Mouse (Mus musculus) large intestine, adult 2 months (tissue): Measurements from ENCODE around the gene Grin2a. TPM values are rescaled to one million over a fixed set of nuclear protein-coding genes. Genes with fewer than 3 reads are reported as not detected.

Experiments
- DNase-seq: peaks from one replicate; pipeline ENCODE4 v3.0.0-alpha.2; 2012; ENCODE audit warnings: low read depth, low spot score
- WGBS: fragments of 180-500 bp; shearing (Covaris S2); methylation state at CpG from one replicate; pipeline ENCODE4 v1.1.7; 2018; 5-methylcytosine and 5-hydroxymethylcytosine counted together
- polyA plus RNA-seq: library from polyadenylated mRNA; depleted of rRNA; stranded (reverse); fragments of >200 nt; gene quantifications from 2 replicates; pipeline ENCODE4 v1.2.3, GENCODE M21; 2012; rRNA removed

The Grin2a gene
- polyA plus RNA-seq, 1 experiment, result 0.76 TPM

DNA sequence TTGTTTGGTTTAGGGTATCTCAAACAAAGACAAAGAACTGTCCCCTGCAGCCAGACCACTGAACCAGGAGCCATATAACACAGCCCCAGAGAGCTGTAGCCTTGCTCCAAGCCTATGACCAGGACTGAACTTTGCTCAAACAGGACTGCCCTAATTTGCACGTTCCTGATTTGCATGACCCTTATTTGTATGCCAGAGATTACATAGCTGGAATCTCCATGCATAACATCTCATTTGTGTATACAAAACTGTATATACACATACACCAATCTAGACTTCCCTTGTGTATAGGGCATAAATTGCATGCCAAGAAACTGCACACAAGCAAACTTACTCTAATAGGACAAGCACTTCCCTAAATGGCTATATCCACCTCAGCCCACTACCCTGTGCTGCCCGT lies 428.1 kb downstream of the Grin2a start:
- 25% methylated on average over 2 of the region's 2 CpGs for WGBS
- DNase-seq, result no peak

DNA sequence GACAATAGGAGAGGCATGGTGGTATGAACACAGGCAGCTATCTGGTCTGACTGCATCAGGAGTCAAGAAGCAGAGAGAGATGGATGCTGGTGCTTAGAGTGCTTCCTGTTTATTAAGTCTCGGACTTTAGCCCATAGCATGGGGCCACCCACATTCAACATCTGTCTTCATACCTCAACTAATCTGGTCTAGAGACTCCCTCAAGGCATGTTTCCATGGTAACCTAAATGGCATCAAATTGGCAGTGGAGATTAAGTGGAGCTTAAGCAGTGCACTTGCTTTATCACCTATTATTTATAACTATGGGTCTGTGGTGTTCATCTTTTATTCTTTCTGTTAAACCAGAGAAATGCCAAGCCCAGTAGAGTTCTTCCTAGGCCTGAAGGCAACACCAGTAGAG lies 433.5 kb downstream of the Grin2a start:
- no peak for DNase-seq
- WGBS, result 40% methylated on average over 1 of the region's 1 CpGs

GRCm38 (mm10) chr16:9535196-9535595 lies 460.2 kb downstream of the Grin2a start:
- DNase-seq, result no peak
- WGBS, result 84% methylated on average over 5 of the region's 5 CpGs

- DNase-seq, result no peak
- 62% methylated on average over 9 of the region's 9 CpGs for WGBS
These were observed 461.6 kb downstream of the Grin2a start for GRCm38 (mm10) chr16:9533564-9534332.

DNA sequence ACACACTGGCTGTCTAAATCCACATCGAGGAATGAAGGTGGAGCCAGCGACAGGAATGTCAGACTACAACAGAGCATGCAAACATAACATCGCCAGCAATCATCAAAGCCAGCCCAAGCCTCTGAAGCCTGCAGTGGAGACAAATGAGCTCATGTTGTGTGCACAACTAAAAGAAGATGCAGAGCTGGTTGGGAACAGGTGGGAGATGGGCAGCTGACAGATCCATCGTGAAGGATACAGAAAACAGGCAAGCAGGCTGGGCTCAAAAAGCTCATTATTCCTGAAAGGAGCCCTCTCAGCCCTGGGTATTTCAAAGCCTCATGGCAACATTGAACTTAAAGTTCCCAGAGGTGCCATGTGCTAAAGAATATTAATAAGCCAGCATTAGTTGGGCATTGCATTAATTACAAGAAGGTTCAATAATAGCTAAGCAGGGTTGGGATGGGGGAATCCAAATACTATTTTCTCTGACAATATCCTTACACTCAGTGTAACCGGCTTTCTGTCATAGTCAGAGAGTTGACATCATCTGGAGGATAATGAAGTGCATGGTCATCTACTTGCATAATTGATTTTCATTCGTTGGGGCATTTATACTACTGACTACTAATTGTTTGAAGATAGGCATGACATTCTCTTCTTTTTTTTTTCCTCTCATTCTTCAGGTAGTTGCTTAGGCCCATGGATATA lies 462.4 kb downstream of the Grin2a start:
- 71% methylated on average over 6 of the region's 6 CpGs for WGBS

DNA sequence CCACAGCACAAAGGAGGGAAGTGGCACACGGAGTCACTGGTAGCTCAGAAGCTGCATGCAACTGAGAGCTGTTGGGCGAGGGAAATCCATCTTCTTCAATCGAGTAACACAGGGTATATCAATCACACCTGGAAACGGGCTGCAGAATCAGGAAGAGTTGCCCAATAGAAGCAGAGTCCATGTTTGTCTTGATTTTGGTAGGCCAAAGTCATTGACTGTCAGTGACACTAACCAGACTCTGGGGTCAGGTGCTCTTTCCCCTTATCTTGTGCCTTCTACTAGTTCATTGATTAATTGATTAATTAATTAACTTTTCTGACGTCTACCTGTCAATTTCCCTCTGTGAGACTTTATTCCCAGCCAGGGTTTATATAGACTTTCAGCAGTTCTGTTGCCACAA lies 468.1 kb downstream of the Grin2a start:
- DNase-seq, result no peak
- 66% methylated on average over 5 of the region's 5 CpGs for WGBS

More for the DNA sequence above, 462.4 kb downstream of the Grin2a start:
- DNase-seq, result no peak

GRCm38 (mm10) chr16:9523314-9523713 lies 472.0 kb downstream of the Grin2a start:
- DNase-seq, result no peak

Other genes starting within 250 kb of the Grin2a start
- gene Rpl39l, start 174.7 kb upstream of the Grin2a start, polyA plus RNA-seq, result not detected in 2 replicates
- 0.08 and 0.15 TPM in 2 replicates for gene Atf7ip2, start 197.2 kb upstream of the Grin2a start, polyA plus RNA-seq